8 mouse cellular contexts compared by ENCODE assay signal in genomic region chr7:67952777-67953700, GRCm38 (mm10). TPM values are rescaled to one million over a fixed set of nuclear protein-coding genes. Genes with fewer than 3 reads are reported as not detected.
DNase-seq lines count a peak whose midpoint lies in the region; ATAC-seq lines count a peak whose summit lies in the region.

Igf1r (plus strand) TSS chr7:67952827.

- WGBS in liver, embryonic 13.5 days (ENCODE audit: insufficient replicate concordance): under 1% methylated on average over 61 of the region's 62 CpGs

- no peaks in the 10 kb centered on the region for H3K36me3 ChIP-seq in liver, embryonic 13.5 days

- H3K27ac ChIP-seq in liver, embryonic 13.5 days: peak within 1 kb of the TSS; percentile 92

- H3K4me1 ChIP-seq in liver, embryonic 13.5 days (replicated peaks): peaks cover 53% of the 10 kb centered on the region

- peak; percentile 56 for DNase-seq in 3T3-L1 (ENCODE audit: low read depth, low spot score)
- DNase-seq in embryo, embryonic 9.5 days (ENCODE audit: extremely low spot score): peak; percentile 58
- peak; percentile 39 to 40 for DNase-seq in heart, adult 9 months (ENCODE audit: low spot score in 2 of 2)
- peak; percentile 48 for DNase-seq in kidney, adult 9 months
- peak; percentile 42 for DNase-seq in liver, embryonic 13.5 days
- DNase-seq in natural killer cell, adult 2 months (ENCODE audit: low spot score in 2 of 2): peak; percentile 27 to 28
- DNase-seq in testis, postnatal 14 days (ENCODE audit: low spot score): peak; percentile 52

- peak within 1 kb of the TSS; percentile 90 for H3K4me3 ChIP-seq in liver, embryonic 13.5 days (replicated peaks)

- H3K9ac ChIP-seq in liver, embryonic 13.5 days: peak within 1 kb of the TSS; percentile 88

- H3K9me3 ChIP-seq in liver, embryonic 13.5 days (replicated peaks): no peaks in the 10 kb centered on the region

- H3K27me3 ChIP-seq in liver, embryonic 13.5 days: peaks cover 19% of the 10 kb centered on the region

- ATAC-seq in activated CD4-positive, CD25-positive, alpha-beta regulatory T cell, adult 4 months: no peak
- peak; percentile 26; the same call in 1 of the 2 replicates for ATAC-seq in liver, embryonic 13.5 days (ENCODE audit: low read depth)

- peak within 1 kb of the TSS; percentile 97 for H3K4me2 ChIP-seq in liver, embryonic 13.5 days

RNA-seq across cellular contexts. Expression of gene Igf1r, which starts in this region (rescaled TPM):
- polyA plus RNA-seq in activated CD4-positive, CD25-positive, alpha-beta regulatory T cell, adult 4 months (2017; shearing (Covaris generic)): 10 to 100 TPM; 11.3 to 19.2 TPM
- 4.1 and 4.3 TPM in 2 replicates for polyA plus RNA-seq in liver, embryonic 13.5 days (2015; fragmentation: Nextera tagmentation; extraction: Ambion mirVana)
